17 mouse cellular contexts compared by ENCODE assay signal in genomic region chr4:128906757-128907156, GRCm38 (mm10). TPM values are rescaled to one million over a fixed set of nuclear protein-coding genes. Genes with fewer than 3 reads are reported as not detected.
A peak's percentile ranks its signal among the peaks of the same experiment; 100 is the strongest.
DNase-seq lines count a peak whose midpoint lies in the region; ATAC-seq and TF ChIP-seq lines count a peak whose summit lies in the region.
"Had no signal": no experiment of that assay in that cellular context is flagged by ENCODE, and none has a peak within 500 bp of the region (broad histone marks: within the 10 kb centered on the region; RNA-seq: fewer than 3 reads in every experiment).

No protein-coding gene starts in this region.

- peaks cover 14% of the 10 kb centered on the region for H3K27me3 ChIP-seq in midbrain, embryonic 12.5 days
- no peaks in the 10 kb centered on the region for H3K27me3 ChIP-seq in midbrain, embryonic 14.5 days (ENCODE audit: control insufficient read depth, insufficient read depth, low read length)
- no peaks in the 10 kb centered on the region for H3K27me3 ChIP-seq in embryonic facial prominence, embryonic 13.5 days
- no peaks in the 10 kb centered on the region for H3K27me3 ChIP-seq in limb, embryonic 15.5 days

- no peak overlapping the region for H3K4me3 ChIP-seq in gastrocnemius, adult 2 months
- H3K4me3 ChIP-seq in midbrain, embryonic 12.5 days: no peak overlapping the region
- no peak overlapping the region for H3K4me3 ChIP-seq in midbrain, embryonic 14.5 days (replicated peaks; ENCODE audit: low read depth, low read length)
- H3K4me3 ChIP-seq in embryonic facial prominence, embryonic 13.5 days: no peak overlapping the region
- no peak overlapping the region for H3K4me3 ChIP-seq in limb, embryonic 15.5 days
- H3K4me3 ChIP-seq: heart, embryonic 10.5 days had no signal

- H3K4me1 ChIP-seq in midbrain, embryonic 12.5 days: peaks cover 27% of the 10 kb centered on the region
- H3K4me1 ChIP-seq in midbrain, embryonic 14.5 days (ENCODE audit: control insufficient read depth, insufficient read depth, low read length): peaks cover 4% of the 10 kb centered on the region; the same call in 1 of the 2 replicates
- peaks cover 42% of the 10 kb centered on the region for H3K4me1 ChIP-seq in embryonic facial prominence, embryonic 13.5 days
- H3K4me1 ChIP-seq in limb, embryonic 15.5 days: peaks cover 24% of the 10 kb centered on the region

- WGBS in midbrain, embryonic 12.5 days: 64% methylated on average over 8 of the region's 8 CpGs
- 49% methylated on average over 8 of the region's 8 CpGs for WGBS in midbrain, embryonic 14.5 days
- 26% methylated on average over 8 of the region's 8 CpGs for WGBS in embryonic facial prominence, embryonic 13.5 days
- 55% methylated on average over 8 of the region's 8 CpGs for WGBS in limb, embryonic 15.5 days

- TF ChIP-seq CTCF in gastrocnemius, adult 2 months (IDR thresholded peaks at IDR 0.05): no peak

- peaks cover 22% of the 10 kb centered on the region for H3K36me3 ChIP-seq in midbrain, embryonic 12.5 days
- H3K36me3 ChIP-seq in midbrain, embryonic 14.5 days (ENCODE audit: control insufficient read depth, insufficient read depth, low read length): peaks cover 40% of the 10 kb centered on the region
- peaks cover 38% of the 10 kb centered on the region for H3K36me3 ChIP-seq in embryonic facial prominence, embryonic 13.5 days
- H3K36me3 ChIP-seq in limb, embryonic 15.5 days: peaks cover 25% of the 10 kb centered on the region; the same call in 1 of the 2 replicates

- peak; percentile 39 for DNase-seq in gastrocnemius, adult 2 months
- no peak for DNase-seq in gastrocnemius, postnatal 4 days (ENCODE audit: low spot score in 2 of 2)
- DNase-seq in midbrain, embryonic 14.5 days: no peak
- DNase-seq: cerebellum, postnatal 14 days; gastrocnemius, postnatal 10 days; heart, postnatal 4 days; kidney, adult 2 months; spleen, adult 18-20 months had no signal

- H3K9ac ChIP-seq in midbrain, embryonic 12.5 days (replicated peaks): no peak overlapping the region
- no peak overlapping the region for H3K9ac ChIP-seq in midbrain, embryonic 14.5 days (replicated peaks; ENCODE audit: low read length)
- H3K9ac ChIP-seq in embryonic facial prominence, embryonic 13.5 days: no peak overlapping the region
- no peak overlapping the region for H3K9ac ChIP-seq in limb, embryonic 15.5 days

- no peak overlapping the region for H3K4me2 ChIP-seq in midbrain, embryonic 12.5 days (replicated peaks)
- H3K4me2 ChIP-seq in midbrain, embryonic 14.5 days (ENCODE audit: low read length): no peak overlapping the region
- no peak overlapping the region for H3K4me2 ChIP-seq in embryonic facial prominence, embryonic 13.5 days
- H3K4me2 ChIP-seq in limb, embryonic 15.5 days: no peak overlapping the region

- no peaks in the 10 kb centered on the region for H3K9me3 ChIP-seq in midbrain, embryonic 12.5 days
- no peaks in the 10 kb centered on the region for H3K9me3 ChIP-seq in midbrain, embryonic 14.5 days (ENCODE audit: control insufficient read depth, low read length)
- H3K9me3 ChIP-seq in embryonic facial prominence, embryonic 13.5 days: no peaks in the 10 kb centered on the region
- no peaks in the 10 kb centered on the region for H3K9me3 ChIP-seq in limb, embryonic 15.5 days
- H3K9me3 ChIP-seq: heart, embryonic 10.5 days had no signal

- 0 out of 2 replicates have a peak overlapping the region, but pooled peaks have one; percentile 35 for H3K27ac ChIP-seq in gastrocnemius, adult 2 months
- H3K27ac ChIP-seq in midbrain, embryonic 12.5 days (replicated peaks): 0 out of 2 replicates have a peak overlapping the region, but pooled peaks have one; percentile 25
- H3K27ac ChIP-seq in midbrain, embryonic 14.5 days (replicated peaks; ENCODE audit: low read depth, low read length): no peak overlapping the region
- H3K27ac ChIP-seq in embryonic facial prominence, embryonic 13.5 days: peak overlapping the region; percentile 48
- peak overlapping the region; percentile 59 for H3K27ac ChIP-seq in limb, embryonic 15.5 days
- H3K27ac ChIP-seq: heart, embryonic 10.5 days; stomach, postnatal 0 days had no signal

- intact Hi-C loops in gastrocnemius, adult 2 months (cut with DNase I): no loop called here

- ATAC-seq in midbrain, embryonic 12.5 days (ENCODE audit: low FRiP score, low read depth): no peak
- no peak for ATAC-seq in midbrain, embryonic 14.5 days (ENCODE audit: low FRiP score, low TSS enrichment)
- ATAC-seq in embryonic facial prominence, embryonic 13.5 days (ENCODE audit: insufficient number of reproducible peaks, insufficient read depth, low FRiP score, low TSS enrichment, low read depth): no peak
- no peak for ATAC-seq in limb, embryonic 15.5 days (ENCODE audit: insufficient number of reproducible peaks, low FRiP score, low TSS enrichment, low read depth)
- ATAC-seq in megakaryocyte progenitor cell, adult 5-6 weeks (replicated peaks; ENCODE audit: poor library complexity): no peak
- ATAC-seq: activated CD4-positive, CD25-positive, alpha-beta regulatory T cell, adult 4 months; CD4-positive, CD25-positive, alpha-beta regulatory T cell, adult 4 months; forebrain, embryonic 14.5 days had no signal

RNA-seq across cellular contexts. Expression of gene Trim62, which starts 23.4 kb away (rescaled TPM):
- under 1 TPM; 0.50 to 0.74 TPM for total RNA-seq in gastrocnemius, adult 2 months (2021)
- 1 to 10 TPM; 3.2 to 3.7 TPM for total RNA-seq in gastrocnemius, postnatal 4 days (2021)
- polyA plus RNA-seq in midbrain, embryonic 12.5 days (2016; fragmentation: Nextera tagmentation; extraction: Ambion mirVana): 14.9 and 16.7 TPM in 2 replicates
- 22.4 and 27.3 TPM in 2 replicates for polyA plus RNA-seq in midbrain, embryonic 14.5 days (2014; fragmentation: Nextera tagmentation; extraction: Ambion mirVana)
- polyA plus RNA-seq in embryonic facial prominence, embryonic 13.5 days (2015; fragmentation: Nextera tagmentation; extraction: Ambion mirVana): 8.2 and 11.0 TPM in 2 replicates
- 5.5 and 5.7 TPM in 2 replicates for polyA plus RNA-seq in limb, embryonic 15.5 days (2015; fragmentation: Nextera tagmentation; extraction: Ambion mirVana)
- total RNA-seq in megakaryocyte progenitor cell, adult 5-6 weeks (2015): 0.62 and 0.66 TPM in 2 replicates
- total RNA-seq in megakaryocyte progenitor cell, adult 5-6 weeks (2017): 0.33 and 0.41 TPM in 2 replicates

RNA-seq across cellular contexts. Expression of gene Azin2, which starts 55.5 kb away (rescaled TPM):
- total RNA-seq in gastrocnemius, adult 2 months (2021): 1 to 10 TPM; 1.2 to 2.2 TPM
- total RNA-seq in gastrocnemius, postnatal 4 days (2021): 1 to 10 TPM; 7.0 to 7.2 TPM
- 16.4 and 16.9 TPM in 2 replicates for polyA plus RNA-seq in midbrain, embryonic 12.5 days (2016; fragmentation: Nextera tagmentation; extraction: Ambion mirVana)
- 18.0 and 19.6 TPM in 2 replicates for polyA plus RNA-seq in midbrain, embryonic 14.5 days (2014; fragmentation: Nextera tagmentation; extraction: Ambion mirVana)
- 31.5 and 36.3 TPM in 2 replicates for polyA plus RNA-seq in embryonic facial prominence, embryonic 13.5 days (2015; fragmentation: Nextera tagmentation; extraction: Ambion mirVana)
- 27.0 and 27.1 TPM in 2 replicates for polyA plus RNA-seq in limb, embryonic 15.5 days (2015; fragmentation: Nextera tagmentation; extraction: Ambion mirVana)
- 0.91 and 1.7 TPM in 2 replicates for total RNA-seq in megakaryocyte progenitor cell, adult 5-6 weeks (2015)
- total RNA-seq in megakaryocyte progenitor cell, adult 5-6 weeks (2017): 2.1 and 2.2 TPM in 2 replicates
